Mouse (Mus musculus): ENCODE data around the gene Rnase11. TPM values are rescaled to one million over a fixed set of nuclear protein-coding genes. Genes with fewer than 3 reads are reported as not detected.
"Not testable (repeated sequence)": the region's sequence is repeated elsewhere in the genome, so short reads cannot be mapped to it uniquely, and the experiment has no call there.

Gene Rnase11
- polyA plus RNA-seq, 1 experiment, result not detected

- no peak for TF ChIP-seq CEBPB (IDR thresholded peaks at IDR 0.05; ENCODE audit: insufficient read depth, poor library complexity, severe bottlenecking)
- no peaks in the 10 kb centered on the region for H3K36me3 ChIP-seq (ENCODE audit: control insufficient read depth, insufficient read depth)
- no peaks in the 10 kb centered on the region for H3K27me3 ChIP-seq (ENCODE audit: control insufficient read depth, insufficient read depth, insufficient read length)
- no peak overlapping the region for H3K4me2 ChIP-seq (ENCODE audit: low read depth)
- H3ac ChIP-seq (ENCODE audit: control insufficient read depth, insufficient read length), result no peak overlapping the region
- H3K79me2 ChIP-seq (ENCODE audit: control insufficient read depth, insufficient read depth), result no peaks in the 10 kb centered on the region
- H3K4me3 ChIP-seq, result no peak overlapping the region
Measured at GRCm38 (mm10) chr14:51015780-51016179, 34.2 kb downstream of the Rnase11 start.

- H3K36me3 ChIP-seq (ENCODE audit: control insufficient read depth, insufficient read depth); H3K4me2 ChIP-seq (ENCODE audit: low read depth); H3K79me2 ChIP-seq (ENCODE audit: control insufficient read depth, insufficient read depth); H3K4me3 ChIP-seq; H3ac ChIP-seq (ENCODE audit: control insufficient read depth, insufficient read length); H3K27me3 ChIP-seq (ENCODE audit: control insufficient read depth, insufficient read depth, insufficient read length): not testable (repeated sequence)
Measured at GRCm38 (mm10) chr14:51014724-51015123, 35.2 kb downstream of the Rnase11 start.

- H3K4me2 ChIP-seq (ENCODE audit: low read depth), result peak overlapping the region; percentile 68
- no peaks in the 10 kb centered on the region for H3K27me3 ChIP-seq (ENCODE audit: control insufficient read depth, insufficient read depth, insufficient read length)
- no peaks in the 10 kb centered on the region for H3K36me3 ChIP-seq (ENCODE audit: control insufficient read depth, insufficient read depth)
- no peak overlapping the region for H3ac ChIP-seq (ENCODE audit: control insufficient read depth, insufficient read length)
- TF ChIP-seq POLR2AphosphoS2 (IDR thresholded peaks at IDR 0.05; ENCODE audit: insufficient read length, low read depth), result no peak
- TF ChIP-seq MYOG (IDR thresholded peaks at IDR 0.05; ENCODE audit: control insufficient read depth in 1 of 3, insufficient read depth in 1 of 3, insufficient read length in 2 of 3, low read depth in 2 of 3), result no peak
- no peak for TF ChIP-seq USF1 (IDR thresholded peaks at IDR 0.05; ENCODE audit: low read depth)
- TF ChIP-seq MYOD1 (IDR thresholded peaks at IDR 0.05; ENCODE audit: control insufficient read depth in 1 of 3, insufficient read length in 2 of 3, low read depth in 2 of 3), result no peak
- no peak for TF ChIP-seq POLR2A (IDR thresholded peaks at IDR 0.05; ENCODE audit: insufficient read length, low read depth)
- TF ChIP-seq MAX (IDR thresholded peaks at IDR 0.05; ENCODE audit: low read depth), result no peak
- no peak for TF ChIP-seq CEBPB (IDR thresholded peaks at IDR 0.05; ENCODE audit: insufficient read depth, poor library complexity, severe bottlenecking)
- no peak for TF ChIP-seq REST (IDR thresholded peaks at IDR 0.05; ENCODE audit: insufficient read depth, insufficient read length)
- no peak for TF ChIP-seq E2F4 (IDR thresholded peaks at IDR 0.05; ENCODE audit: insufficient read depth)
- no peak for TF ChIP-seq TCF12 (IDR thresholded peaks at IDR 0.05; ENCODE audit: insufficient read depth, poor library complexity, severe bottlenecking)
- no peaks in the 10 kb centered on the region for H3K79me2 ChIP-seq (ENCODE audit: control insufficient read depth, insufficient read depth)
- H3K4me3 ChIP-seq, result no peak overlapping the region
Measured at GRCm38 (mm10) chr14:51009572-51009971, 40.4 kb downstream of the Rnase11 start.

- TF ChIP-seq USF1 (IDR thresholded peaks at IDR 0.05; ENCODE audit: low read depth) (no peak), MYOG (IDR thresholded peaks at IDR 0.05; ENCODE audit: control insufficient read depth in 1 of 3, insufficient read depth in 1 of 3, insufficient read length in 2 of 3, low read depth in 2 of 3) (no peak), POLR2A (IDR thresholded peaks at IDR 0.05; ENCODE audit: insufficient read length, low read depth) (no peak), CEBPB (IDR thresholded peaks at IDR 0.05; ENCODE audit: insufficient read depth, poor library complexity, severe bottlenecking) (no peak), MYOD1 (IDR thresholded peaks at IDR 0.05; ENCODE audit: control insufficient read depth in 1 of 3, insufficient read length in 2 of 3, low read depth in 2 of 3) (no peak), TCF12 (IDR thresholded peaks at IDR 0.05; ENCODE audit: insufficient read depth, poor library complexity, severe bottlenecking) (no peak), REST (IDR thresholded peaks at IDR 0.05; ENCODE audit: insufficient read depth, insufficient read length) (no peak), MAX (IDR thresholded peaks at IDR 0.05; ENCODE audit: low read depth) (no peak), SRF (IDR thresholded peaks at IDR 0.05; ENCODE audit: control insufficient read depth, insufficient read length, low read depth) (no peak), E2F4 (IDR thresholded peaks at IDR 0.05; ENCODE audit: insufficient read depth) (no peak), TCF3 (IDR thresholded peaks at IDR 0.05; ENCODE audit: insufficient read length, low read depth) (no peak), POLR2AphosphoS2 (IDR thresholded peaks at IDR 0.05; ENCODE audit: insufficient read length, low read depth) (no peak)
- Histone ChIP-seq H3K4me2 (ENCODE audit: low read depth) (peak overlapping the region; percentile 68), H3K27me3 (ENCODE audit: control insufficient read depth, insufficient read depth, insufficient read length) (no peaks in the 10 kb centered on the region), H3K4me3 (no peak overlapping the region), H3ac (ENCODE audit: control insufficient read depth, insufficient read length) (no peak overlapping the region), H3K79me2 (ENCODE audit: control insufficient read depth, insufficient read depth) (no peaks in the 10 kb centered on the region), H3K36me3 (ENCODE audit: control insufficient read depth, insufficient read depth) (no peaks in the 10 kb centered on the region)
Measured at GRCm38 (mm10) chr14:51008781-51009180, 41.2 kb downstream of the Rnase11 start.

GRCm38 (mm10) chr14:51007914-51008713, 41.8 kb downstream of the Rnase11 start:
- peak overlapping the region; percentile 68 for H3K4me2 ChIP-seq (ENCODE audit: low read depth)
- TF ChIP-seq REST (IDR thresholded peaks at IDR 0.05; ENCODE audit: insufficient read depth, insufficient read length) (no peak), SRF (IDR thresholded peaks at IDR 0.05; ENCODE audit: control insufficient read depth, insufficient read length, low read depth) (no peak)
- H3K27me3 ChIP-seq (ENCODE audit: control insufficient read depth, insufficient read depth, insufficient read length), result no peaks in the 10 kb centered on the region
- H3ac ChIP-seq (ENCODE audit: control insufficient read depth, insufficient read length), result no peak overlapping the region
- no peaks in the 10 kb centered on the region for H3K79me2 ChIP-seq (ENCODE audit: control insufficient read depth, insufficient read depth)
- H3K36me3 ChIP-seq (ENCODE audit: control insufficient read depth, insufficient read depth), result no peaks in the 10 kb centered on the region
- H3K4me3 ChIP-seq, result no peak overlapping the region

Measured in myocyte (in vitro differentiated cells).